In genomic region chr1:20612643-20613042, GRCm38 (mm10) we compare ENCODE assay signal across 9 mouse cellular contexts. TPM values are rescaled to one million over a fixed set of nuclear protein-coding genes. Genes with fewer than 3 reads are reported as not detected.
DNase-seq lines count a peak whose midpoint lies in the region; ATAC-seq and TF ChIP-seq lines count a peak whose summit lies in the region.
"Had no signal": no experiment of that assay in that cellular context is flagged by ENCODE, and none has a peak within 500 bp of the region (broad histone marks: within the 10 kb centered on the region; RNA-seq: fewer than 3 reads in every experiment).

No protein-coding gene starts in this region.

- no peak for TF ChIP-seq POLR2A in CH12.LX (IDR thresholded peaks at IDR 0.05; ENCODE audit: low read depth, low read length)

- dilution Hi-C loops in CH12.LX (cut with MboI; ENCODE audit: extremely low pct_ligation_motif_present, extremely low pct_unique_long_range_greater_than_20kb, low sequenced_read_pairs), result no loop called here

- H3K9ac ChIP-seq in hindbrain, embryonic 11.5 days (ENCODE audit: low read depth, low read length), result no peak overlapping the region
- no peak overlapping the region for H3K9ac ChIP-seq in hindbrain, embryonic 16.5 days (ENCODE audit: low read depth, low read length)
- H3K9ac ChIP-seq in CH12.LX (ENCODE audit: insufficient read depth, low read depth), result no peak overlapping the region
- H3K9ac ChIP-seq in forebrain, embryonic 14.5 days (ENCODE audit: low read length), result no peak overlapping the region
- H3K9ac ChIP-seq in midbrain, embryonic 12.5 days (replicated peaks), result no peak overlapping the region
- H3K9ac ChIP-seq: liver, embryonic 15.5 days had no signal

- no peaks in the 10 kb centered on the region for H3K79me2 ChIP-seq in CH12.LX (replicated peaks; ENCODE audit: control insufficient read depth, extremely low read depth, insufficient read depth, poor library complexity, severe bottlenecking)

- DNase-seq in hindbrain, embryonic 11.5 days (ENCODE audit: low spot score), result peak; percentile 77
- peak; percentile 21 for DNase-seq in CH12.LX (ENCODE audit: extremely low read depth)
- DNase-seq in brain, embryonic 18.5 days (ENCODE audit: low read depth, low spot score), result peak; percentile 6
- peak; percentile 72 for DNase-seq in forebrain, embryonic 14.5 days (ENCODE audit: low spot score)
- peak; percentile 21 to 53 for DNase-seq in layer of hippocampus, adult 2 months (ENCODE audit: low spot score in 2 of 2)
- no peak for DNase-seq in spleen, adult 12 weeks (ENCODE audit: low spot score)

- no peak overlapping the region for H3K27ac ChIP-seq in hindbrain, embryonic 11.5 days (ENCODE audit: low read depth, low read length)
- H3K27ac ChIP-seq in hindbrain, embryonic 16.5 days (ENCODE audit: low read depth, low read length), result no peak overlapping the region
- H3K27ac ChIP-seq in CH12.LX (ENCODE audit: insufficient read depth, low read depth), result no peak overlapping the region
- no peak overlapping the region for H3K27ac ChIP-seq in forebrain, embryonic 14.5 days (ENCODE audit: low read depth, low read length)
- H3K27ac ChIP-seq in layer of hippocampus, adult 2 months, result no peak overlapping the region
- no peak overlapping the region for H3K27ac ChIP-seq in midbrain, embryonic 12.5 days (replicated peaks)
- H3K27ac ChIP-seq: liver, embryonic 15.5 days had no signal

- no peaks in the 10 kb centered on the region for H3K36me3 ChIP-seq in hindbrain, embryonic 11.5 days (ENCODE audit: control insufficient read depth, insufficient read depth, low read length)
- H3K36me3 ChIP-seq in hindbrain, embryonic 16.5 days (ENCODE audit: control insufficient read depth, insufficient read depth, low read length), result no peaks in the 10 kb centered on the region
- no peaks in the 10 kb centered on the region for H3K36me3 ChIP-seq in CH12.LX (replicated peaks in 1 of 2; ENCODE audit: control insufficient read depth in 1 of 2, insufficient read depth in 1 of 2, low read length in 1 of 2)
- no peaks in the 10 kb centered on the region for H3K36me3 ChIP-seq in forebrain, embryonic 14.5 days (ENCODE audit: control insufficient read depth, insufficient read depth, low read length)
- no peaks in the 10 kb centered on the region for H3K36me3 ChIP-seq in midbrain, embryonic 12.5 days
- H3K36me3 ChIP-seq: liver, embryonic 15.5 days had no signal

- no peak for TF ChIP-seq EP300 in CH12.LX (IDR thresholded peaks at IDR 0.05; ENCODE audit: low read length)

- in situ Hi-C loops in CH12.LX (cut with MboI; ENCODE audit: low pct_ligation_motif_present, low pct_unique_long_range_greater_than_20kb, low sequenced_read_pairs), result no loop called here

- no peak overlapping the region for H3K4me2 ChIP-seq in hindbrain, embryonic 11.5 days (replicated peaks; ENCODE audit: low read depth, low read length)
- no peak overlapping the region for H3K4me2 ChIP-seq in hindbrain, embryonic 16.5 days (ENCODE audit: low read length)
- no peak overlapping the region for H3K4me2 ChIP-seq in CH12.LX (ENCODE audit: insufficient read depth, low read depth, poor library complexity, severe bottlenecking)
- no peak overlapping the region for H3K4me2 ChIP-seq in forebrain, embryonic 14.5 days (ENCODE audit: low read length)
- H3K4me2 ChIP-seq in midbrain, embryonic 12.5 days (replicated peaks), result no peak overlapping the region
- H3K4me2 ChIP-seq: liver, embryonic 15.5 days had no signal

- 24% methylated on average over 7 of the region's 7 CpGs for WGBS in hindbrain, embryonic 11.5 days
- 26% methylated on average over 7 of the region's 7 CpGs for WGBS in hindbrain, embryonic 16.5 days
- whole genome bisulfite sequencing in forebrain, embryonic 14.5 days, result 21% methylated on average over 7 of the region's 7 CpGs
- 26% methylated on average over 7 of the region's 7 CpGs for WGBS in midbrain, embryonic 12.5 days

- no peaks in the 10 kb centered on the region for H3K9me3 ChIP-seq in hindbrain, embryonic 11.5 days (ENCODE audit: control insufficient read depth, low read length)
- no peaks in the 10 kb centered on the region; the same call in 1 of the 2 replicates for H3K9me3 ChIP-seq in hindbrain, embryonic 16.5 days (ENCODE audit: control insufficient read depth, low read length)
- H3K9me3 ChIP-seq in CH12.LX (replicated peaks; ENCODE audit: low read length), result no peaks in the 10 kb centered on the region
- H3K9me3 ChIP-seq in forebrain, embryonic 14.5 days (replicated peaks; ENCODE audit: control insufficient read depth, low read length), result no peaks in the 10 kb centered on the region
- H3K9me3 ChIP-seq in midbrain, embryonic 12.5 days, result no peaks in the 10 kb centered on the region
- H3K9me3 ChIP-seq: liver, embryonic 15.5 days had no signal

- H3K4me1 ChIP-seq in hindbrain, embryonic 11.5 days (replicated peaks; ENCODE audit: control insufficient read depth, insufficient read depth, low read length), result no peaks in the 10 kb centered on the region
- no peaks in the 10 kb centered on the region for H3K4me1 ChIP-seq in hindbrain, embryonic 16.5 days (ENCODE audit: control insufficient read depth, insufficient read depth, low read depth, low read length)
- 0 out of 4 replicates have a peak, but pooled peaks cover 1 to 2% of the 10 kb centered on the region in 2 experiments for H3K4me1 ChIP-seq in CH12.LX (ENCODE audit: control insufficient read depth in 1 of 2, insufficient read depth in 2 of 2)
- H3K4me1 ChIP-seq in forebrain, embryonic 14.5 days (ENCODE audit: control insufficient read depth, insufficient read depth, low read length), result no peaks in the 10 kb centered on the region
- H3K4me1 ChIP-seq in midbrain, embryonic 12.5 days, result no peaks in the 10 kb centered on the region
- H3K4me1 ChIP-seq: liver, embryonic 15.5 days had no signal

- H3K27me3 ChIP-seq in hindbrain, embryonic 11.5 days (ENCODE audit: control insufficient read depth, insufficient read depth, low read length), result no peaks in the 10 kb centered on the region
- no peaks in the 10 kb centered on the region for H3K27me3 ChIP-seq in hindbrain, embryonic 16.5 days (replicated peaks; ENCODE audit: control insufficient read depth, insufficient read depth, low read length)
- H3K27me3 ChIP-seq in CH12.LX (replicated peaks), result no peaks in the 10 kb centered on the region
- H3K27me3 ChIP-seq in forebrain, embryonic 14.5 days (replicated peaks; ENCODE audit: control insufficient read depth, insufficient read depth, low read length), result no peaks in the 10 kb centered on the region
- no peaks in the 10 kb centered on the region for H3K27me3 ChIP-seq in midbrain, embryonic 12.5 days
- H3K27me3 ChIP-seq: liver, embryonic 15.5 days had no signal

- no peak overlapping the region for H3K4me3 ChIP-seq in hindbrain, embryonic 11.5 days (ENCODE audit: low read depth, low read length)
- no peak overlapping the region for H3K4me3 ChIP-seq in hindbrain, embryonic 16.5 days (ENCODE audit: low read length)
- no peak overlapping the region for H3K4me3 ChIP-seq in CH12.LX (replicated peaks in 1 of 3; ENCODE audit: low read depth in 2 of 3, low read length in 2 of 3, poor library complexity in 1 of 3)
- no peak overlapping the region for H3K4me3 ChIP-seq in forebrain, embryonic 14.5 days (ENCODE audit: low read depth, low read length)
- no peak overlapping the region for H3K4me3 ChIP-seq in layer of hippocampus, adult 2 months
- H3K4me3 ChIP-seq in midbrain, embryonic 12.5 days, result no peak overlapping the region
- H3K4me3 ChIP-seq: liver, embryonic 15.5 days had no signal

- peak; percentile 64 for TF ChIP-seq RAD21 in CH12.LX (IDR thresholded peaks at IDR 0.05; ENCODE audit: low read depth, low read length)

- TF ChIP-seq CTCF in CH12.LX (conservative IDR thresholded peaks at IDR 0.05 in 1 of 2, IDR thresholded peaks at IDR 0.05 in 1 of 2; ENCODE audit: low read depth in 2 of 2, low read length in 2 of 2), result peak; percentile 74 to 92
- TF ChIP-seq CTCF in layer of hippocampus, adult 2 months (conservative IDR thresholded peaks at IDR 0.05), result peak; percentile 91

- ATAC-seq in hindbrain, embryonic 11.5 days (ENCODE audit: low FRiP score), result no peak
- ATAC-seq in hindbrain, embryonic 16.5 days, result no peak
- ATAC-seq in forebrain, embryonic 14.5 days, result peak; percentile 44; the same call in 1 of the 2 replicates
- ATAC-seq in midbrain, embryonic 12.5 days (ENCODE audit: low FRiP score, low read depth), result peak; percentile 44; the same call in 1 of the 2 replicates

TF ChIP-seq in CH12.LX, 34 proteins besides CTCF, POLR2A, EP300 and RAD21:
- TF ChIP-seq ZKSCAN1 (IDR thresholded peaks at IDR 0.05; ENCODE audit: borderline replicate concordance, low read depth, low read length), result no peak
- TF ChIP-seq ELF1 (IDR thresholded peaks at IDR 0.05; ENCODE audit: low read depth, low read length), result no peak
- peak; percentile 67 for TF ChIP-seq SMC3 (IDR thresholded peaks at IDR 0.05; ENCODE audit: low read depth, low read length)
- no peak for TF ChIP-seq MAX (IDR thresholded peaks at IDR 0.05; ENCODE audit: low read length)
- TF ChIP-seq RCOR1 (conservative IDR thresholded peaks at IDR 0.05; ENCODE audit: low read depth, low read length), result no peak
- TF ChIP-seq E2F4 (IDR thresholded peaks at IDR 0.05; ENCODE audit: insufficient replicate concordance, low read depth, low read length), result no peak

RNA-seq across cellular contexts. Expression of gene Pkhd1, which starts 5.2 kb away (rescaled TPM):
- 0.09 TPM in 1 of 2 replicates, not detected in the other for polyA plus RNA-seq in hindbrain, embryonic 11.5 days (2014; fragmentation: Nextera tagmentation; extraction: Ambion mirVana)
- polyA plus RNA-seq in hindbrain, embryonic 16.5 days (2015; fragmentation: Nextera tagmentation; extraction: Ambion mirVana), result 0.01 TPM in 2 replicates
- total RNA-seq in CH12.LX (2012; rRNA removed) (not detected in 2 replicates), CH12.LX (2014; rRNA removed) (not detected in 2 replicates)
- polyA plus RNA-seq in CH12.LX (2012; ENCODE audit: insufficient read length, low read depth), result not detected in 2 replicates
- 0.02 TPM in 1 of 2 replicates, not detected in the other for polyA plus RNA-seq in forebrain, embryonic 14.5 days (2014; fragmentation: Nextera tagmentation; extraction: Ambion mirVana)
- total RNA-seq in layer of hippocampus, adult 2 months (2021), result under 1 TPM in 1 of 2 experiments, not detected in 1; 0.22 TPM
- not detected in 2 replicates for polyA plus RNA-seq in midbrain, embryonic 12.5 days (2016; fragmentation: Nextera tagmentation; extraction: Ambion mirVana)

Comparison
In these comparisons a context has a peak if more than half of its experiments do, and no peak if none do; other contexts are left out.
1. ATAC-seq: peak in forebrain, embryonic 14.5 days (single experiment) and midbrain, embryonic 12.5 days (single experiment); none in hindbrain, embryonic 11.5 days (single experiment) and hindbrain, embryonic 16.5 days (single experiment).